Mouse (Mus musculus) liver, embryonic 14.5 days (tissue): Measurements from ENCODE around the gene Ccdc138. TPM values are rescaled to one million over a fixed set of nuclear protein-coding genes. Genes with fewer than 3 reads are reported as not detected.

Experiments used
- ATAC-seq: fragments of 200-750 bp; cut with Nextera tagmentation; 2 replicates; pipeline ENCODE4 v1.8.0; 2017; ENCODE audit warnings: moderate number of reproducible peaks, mild to moderate bottlenecking, moderate library complexity; ENCODE audit not compliant: insufficient read depth
- DNase-seq, 3 experiments: peaks; one replicate each; pipeline ENCODE4 v3.0.0-alpha.2; 2012 to 2013; ENCODE audit warnings: low read depth in 3 of 3, low spot score in 3 of 3
- H3K27ac ChIP-seq: fragments of 300-500 bp; sonication (generic); 2 replicates; pipeline ENCODE4 v1.5.1; 2014; ENCODE audit warnings: moderate library complexity, mild to moderate bottlenecking, control low read depth, inconsistent platforms
- H3K27me3 ChIP-seq: fragments of 300-500 bp; sonication (generic); 2 replicates; pipeline ENCODE4 v1.6.1; 2014; ENCODE audit warnings: mild to moderate bottlenecking, low read length, moderate library complexity; ENCODE audit not compliant: control insufficient read depth, insufficient read depth
- H3K36me3 ChIP-seq: fragments of 300-500 bp; sonication (generic); replicated peaks from 2 replicates; pipeline ENCODE4 v1.6.1; 2014; ENCODE audit warnings: low read depth; ENCODE audit not compliant: control insufficient read depth, insufficient read depth
- H3K4me1 ChIP-seq, 2 experiments: fragments of 200-500 bp in 1 of 2; fragments of 300-500 bp in 1 of 2; sonication (generic) in 1 of 2; replicated peaks; 2 replicates each; pipeline ENCODE4 v1.6.1; 2012 to 2014; ENCODE audit warnings: antibody characterized with exemption in 1 of 2, inconsistent platforms in 1 of 2, low read length in 1 of 2; ENCODE audit not compliant: control insufficient read depth in 2 of 2, insufficient read depth in 2 of 2
- H3K4me2 ChIP-seq: fragments of 300-500 bp; sonication (generic); 2 replicates; pipeline ENCODE4 v1.6.1; 2014; ENCODE audit warnings: low read depth, mild to moderate bottlenecking, control low read depth, moderate library complexity
- H3K4me3 ChIP-seq, 2 experiments: fragments of 200-500 bp in 1 of 2; fragments of 300-500 bp in 1 of 2; sonication (generic) in 1 of 2; 2 replicates each; pipeline ENCODE4 v1.5.1; 2012 to 2014; ENCODE audit warnings: low read depth in 2 of 2, low read length in 2 of 2, mild to moderate bottlenecking in 2 of 2, control low read depth in 1 of 2, inconsistent platforms in 1 of 2, moderate library complexity in 1 of 2; ENCODE audit not compliant: insufficient read depth in 1 of 2
- H3K9ac ChIP-seq: fragments of 300-500 bp; sonication (generic); replicated peaks from 2 replicates; pipeline ENCODE4 v1.6.1; 2014; ENCODE audit warnings: mild to moderate bottlenecking, control low read depth, moderate library complexity
- H3K9me3 ChIP-seq: fragments of 300-500 bp; sonication (generic); 2 replicates; pipeline ENCODE4 v1.6.1; 2016; ENCODE audit warnings: low read length, mixed read lengths; ENCODE audit not compliant: control insufficient read depth
- CTCF ChIP-seq: IDR thresholded peaks from 2 replicates; pipeline ENCODE4 v1.5.1; 2016; ENCODE audit warnings: antibody characterized with exemption, low read depth, control low read depth
- EP300 ChIP-seq: IDR thresholded peaks from 2 replicates; pipeline ENCODE4 v1.6.1; 2016; ENCODE audit warnings: antibody characterized with exemption, low read depth
- WGBS: fragments of 180-500 bp; shearing (Covaris S2); extraction: QIAGEN DNeasy Blood & Tissue Kit; methylation state at CpG from one replicate; pipeline ENCODE4 v1.1.7; 2014; ENCODE audit not compliant: insufficient replicate concordance; 5-methylcytosine and 5-hydroxymethylcytosine counted together
- polyA plus RNA-seq, 2 experiments: library from polyadenylated mRNA; depleted of rRNA in 1 of 2; stranded (reverse) in 1 of 2; unstranded in 1 of 2; fragments of >200 nt; fragmentation: Nextera tagmentation in 1 of 2; extraction: Ambion mirVana in 1 of 2; gene quantifications; 2 replicates each; pipeline versions ENCODE4 v1.2.1 to v1.2.3; 2012 to 2014

Gene Ccdc138
- polyA plus RNA-seq (2012; rRNA removed) (0.64 and 1.3 TPM in 2 replicates), polyA plus RNA-seq (2014; fragmentation: Nextera tagmentation; extraction: Ambion mirVana) (1.6 and 2.1 TPM in 2 replicates)

GRCm38 (mm10) chr10:58497320-58498284, at the start of gene Ccdc138:
Gene Ccdc138 (plus strand): TSS chr10:58497948.
- peak within 1 kb of the TSS; percentile 74 for H3K4me2 ChIP-seq
- TF ChIP-seq CTCF, result peak; percentile 75
- TF ChIP-seq EP300, result no peak
- peak within 1 kb of the TSS; percentile 68 for H3K9ac ChIP-seq
- peaks cover 0 to 6% of the 10 kb centered on the region in 2 experiments; a peak in 2 of 4 replicates for H3K4me1 ChIP-seq
- 1% methylated on average over 50 of the region's 50 CpGs for WGBS
- H3K27me3 ChIP-seq, result no peaks in the 10 kb centered on the region
- DNase-seq (peak; percentile 76 to 85 (median 78)), ATAC-seq (peak; percentile 99)
- peaks cover 23% of the 10 kb centered on the region for H3K36me3 ChIP-seq
- peak within 1 kb of the TSS; percentile 70 for H3K27ac ChIP-seq
- H3K9me3 ChIP-seq, result no peaks in the 10 kb centered on the region
- peak within 1 kb of the TSS; percentile 76 to 84 for H3K4me3 ChIP-seq

- DNase-seq (no peak), ATAC-seq (no peak)
- Histone ChIP-seq H3K27ac (peak overlapping the region; percentile 84), H3K4me1 (peaks cover 11 to 14% of the 10 kb centered on the region in 2 experiments), H3K4me2 (peak overlapping the region; percentile 57), H3K9ac (peak overlapping the region; percentile 41; the same call in 1 of the 2 replicates), H3K36me3 (peaks cover 33% of the 10 kb centered on the region), H3K27me3 (no peaks in the 10 kb centered on the region), H3K9me3 (no peaks in the 10 kb centered on the region), H3K4me3 (0 out of 4 replicates have a peak overlapping the region, but pooled peaks of 1 of the 2 experiments have one; percentile 6)
- no peak for TF ChIP-seq EP300
- no peak for TF ChIP-seq CTCF
Observed at GRCm38 (mm10) chr10:58451575-58451974, 46.2 kb upstream of the Ccdc138 start.

- DNase-seq (peak; percentile 70 to 73 (median 70)), ATAC-seq (peak; percentile 90)
Observed at GRCm38 (mm10) chr10:58452185-58452584, 45.6 kb upstream of the Ccdc138 start.

GRCm38 (mm10) chr10:58459896-58460295, 37.9 kb upstream of the Ccdc138 start:
- no peaks in the 10 kb centered on the region for H3K9me3 ChIP-seq
- TF ChIP-seq EP300, result no peak
- TF ChIP-seq CTCF, result no peak
- peaks cover 81% of the 10 kb centered on the region for H3K36me3 ChIP-seq
- 83% methylated on average over 1 of the region's 1 CpGs for WGBS
- no peak overlapping the region for H3K27ac ChIP-seq
- no peak overlapping the region for H3K9ac ChIP-seq
- ATAC-seq, result no peak
- H3K4me3 ChIP-seq, result no peak overlapping the region
- no peaks in the 10 kb centered on the region for H3K4me1 ChIP-seq
- DNase-seq, result no peak
- no peaks in the 10 kb centered on the region for H3K27me3 ChIP-seq
- no peak overlapping the region for H3K4me2 ChIP-seq

More at GRCm38 (mm10) chr10:58452185-58452584, 45.6 kb upstream of the Ccdc138 start:
- TF ChIP-seq EP300 (peak; percentile 92), CTCF (no peak)
- H3K27me3 ChIP-seq, result no peaks in the 10 kb centered on the region
- peak overlapping the region; percentile 45 for H3K4me2 ChIP-seq
- H3K27ac ChIP-seq, result peak overlapping the region; percentile 73
- H3K9me3 ChIP-seq, result no peaks in the 10 kb centered on the region
- H3K4me1 ChIP-seq, result peaks cover 11 to 14% of the 10 kb centered on the region in 2 experiments
- 6% methylated on average over 1 of the region's 1 CpGs for WGBS
- no peak overlapping the region for H3K4me3 ChIP-seq
- peaks cover 35% of the 10 kb centered on the region for H3K36me3 ChIP-seq
- H3K9ac ChIP-seq, result 0 out of 2 replicates have a peak overlapping the region, but pooled peaks have one; percentile 2

- Histone ChIP-seq H3K4me1 (no peaks in the 10 kb centered on the region), H3K9me3 (no peaks in the 10 kb centered on the region), H3K9ac (no peak overlapping the region), H3K4me2 (no peak overlapping the region), H3K27ac (no peak overlapping the region), H3K36me3 (peaks cover 62% of the 10 kb centered on the region), H3K27me3 (no peaks in the 10 kb centered on the region), H3K4me3 (no peak overlapping the region)
- TF ChIP-seq CTCF (no peak), EP300 (no peak)
- ATAC-seq (no peak), DNase-seq (no peak)
- 86% methylated on average over 5 of the region's 5 CpGs for WGBS
Observed at GRCm38 (mm10) chr10:58477086-58477755, 20.5 kb upstream of the Ccdc138 start.
